Mouse (Mus musculus) lung, adult 2 months (tissue): ENCODE results near the gene Has3.

Experiments
- CTCF ChIP-seq: fragments of 200-500 bp; IDR thresholded peaks from 2 replicates; pipeline ENCODE4 v1.5.1; 2011; ENCODE audit warnings: mild to moderate bottlenecking, low read length, control low read depth; ENCODE audit not compliant: insufficient read depth
- POLR2A ChIP-seq: fragments of 200-500 bp; IDR thresholded peaks from 2 replicates; pipeline ENCODE4 v1.6.1; 2011; ENCODE audit warnings: low read depth, mild to moderate bottlenecking, control low read depth, low read length, borderline replicate concordance; ENCODE audit errors: extremely low read depth

DNA sequence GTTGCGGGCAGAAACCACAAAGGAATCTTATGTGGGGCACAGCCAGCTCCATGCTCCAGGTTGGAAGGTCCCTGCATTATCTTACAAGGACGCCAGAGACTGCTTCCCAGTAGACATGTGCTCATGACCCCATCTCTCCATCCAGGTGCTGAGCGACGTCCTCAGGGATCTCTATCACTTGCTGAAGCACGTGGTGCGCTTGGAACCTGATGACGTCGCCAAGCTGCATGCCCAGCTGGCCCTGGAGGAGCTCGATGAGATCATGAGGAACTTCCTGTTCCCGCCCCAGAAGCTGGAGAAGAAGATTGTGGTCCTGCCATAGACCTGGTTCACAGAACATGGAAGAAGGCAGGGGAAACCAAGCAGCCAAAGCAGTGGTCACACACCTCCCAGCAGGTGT lies 20.0 kb upstream of the Has3 start:
- TF ChIP-seq POLR2A (no peak), CTCF (no peak)
